Mouse (Mus musculus) liver, postnatal 0 days (tissue): ENCODE results near the gene Azin2.

Source experiments
- CTCF ChIP-seq: sonication (generic); IDR thresholded peaks from 2 replicates; pipeline ENCODE4 v1.5.1; 2016; ENCODE audit warnings: antibody characterized with exemption, low read depth
- EP300 ChIP-seq: IDR thresholded peaks from 2 replicates; pipeline ENCODE4 v1.6.1; 2016; ENCODE audit warnings: antibody characterized with exemption, low read depth, mild to moderate bottlenecking

GRCm38 (mm10) chr4:128887026-128887425 is 75.2 kb downstream of the Azin2 start:
- no peak for TF ChIP-seq CTCF
- no peak for TF ChIP-seq EP300
